ENCODE assay signal across 27 mouse cellular contexts in the genomic region with DNA sequence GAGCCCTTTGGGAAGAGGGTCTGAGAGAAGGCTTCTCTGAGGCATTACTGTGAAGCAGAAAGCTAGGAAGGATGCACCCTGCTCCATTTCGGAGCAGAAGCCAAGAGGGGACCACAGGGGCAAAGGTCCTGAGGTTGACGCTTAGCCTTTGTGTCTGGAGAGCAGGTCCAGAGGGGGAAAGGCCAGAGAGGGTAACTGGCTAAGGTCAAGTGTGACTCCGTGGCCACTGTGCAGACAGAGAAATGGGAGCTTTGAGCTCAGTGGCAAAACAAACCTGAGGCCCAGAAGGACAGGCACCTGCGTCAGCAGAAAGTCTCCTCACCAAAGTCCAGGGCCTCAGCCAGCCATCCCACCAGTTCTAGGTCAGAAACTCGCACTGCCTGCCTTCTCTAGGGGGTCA. TPM values are rescaled to one million over a fixed set of nuclear protein-coding genes. Genes with fewer than 3 reads are reported as not detected.
"Had no signal": no experiment of that assay in that cellular context is flagged by ENCODE, and none has a peak within 500 bp of the region (broad histone marks: within the 10 kb centered on the region; RNA-seq: fewer than 3 reads in every experiment).

No protein-coding gene starts in this region.

- H3K9ac ChIP-seq: heart, embryonic 13.5 days; heart, embryonic 15.5 days; hindbrain, embryonic 12.5 days; hindbrain, embryonic 15.5 days; kidney, embryonic 15.5 days; limb, embryonic 13.5 days; limb, embryonic 15.5 days; liver, embryonic 12.5 days; liver, embryonic 14.5 days had no signal

- H3K9me3 ChIP-seq: heart, embryonic 13.5 days; heart, embryonic 15.5 days; hindbrain, embryonic 12.5 days; hindbrain, embryonic 15.5 days; kidney, embryonic 15.5 days; limb, embryonic 13.5 days; limb, embryonic 15.5 days; liver, embryonic 12.5 days had no signal

- DNase-seq: gastrocnemius, postnatal 14 days; gastrocnemius, postnatal 36 days; heart, adult 11 months; heart, adult 2 months; heart, postnatal 14 days; heart, postnatal 36 days; kidney, adult 11 months; kidney, adult 8-10 months; layer of hippocampus, adult 9-11 months; layer of hippocampus, postnatal 36 days; left cerebral cortex, postnatal 4 days had no signal

- H3K27ac ChIP-seq: heart, adult 2 months; heart, embryonic 13.5 days; heart, embryonic 15.5 days; hindbrain, embryonic 12.5 days; hindbrain, embryonic 15.5 days; hindbrain, postnatal 0 days; kidney, embryonic 15.5 days; kidney, postnatal 0 days; limb, embryonic 13.5 days; limb, embryonic 15.5 days; liver, embryonic 12.5 days; liver, embryonic 14.5 days had no signal

- ATAC-seq: hindbrain, postnatal 0 days; intestine, embryonic 16.5 days; liver, embryonic 12.5 days had no signal

- H3K36me3 ChIP-seq: heart, embryonic 13.5 days; heart, embryonic 15.5 days; hindbrain, embryonic 12.5 days; hindbrain, embryonic 15.5 days; kidney, embryonic 15.5 days; limb, embryonic 13.5 days; limb, embryonic 15.5 days; liver, embryonic 12.5 days had no signal

- H3K4me2 ChIP-seq: heart, embryonic 11.5 days; heart, embryonic 13.5 days; heart, embryonic 15.5 days; hindbrain, embryonic 12.5 days; hindbrain, embryonic 15.5 days; kidney, embryonic 15.5 days; limb, embryonic 13.5 days; limb, embryonic 15.5 days; liver, embryonic 12.5 days had no signal

- H3K4me3 ChIP-seq: heart, adult 2 months; heart, embryonic 13.5 days; heart, embryonic 15.5 days; hindbrain, embryonic 12.5 days; hindbrain, embryonic 15.5 days; kidney, embryonic 15.5 days; limb, embryonic 13.5 days; limb, embryonic 15.5 days; liver, embryonic 12.5 days had no signal

RNA-seq across cellular contexts. Expression of a gene that starts 12.7 kb away (rescaled TPM):
- total RNA-seq: gastrocnemius, postnatal 14 days; hematopoietic stem cell, adult 5-6 weeks; liver, adult 2 months had no signal
- polyA plus RNA-seq: liver, adult 2 months; liver, embryonic 16.5 days had no signal
